Mouse (Mus musculus) adrenal gland, postnatal 4 days (tissue): ENCODE measurements at regions not wholly inside any gene's neighbourhood (a gene's known extent, or its start where the extent isn't known, plus 50 kb on each side); places are given as distances from the start of the nearest gene placed in this dataset.
"Not testable (repeated sequence)": the region's sequence is repeated elsewhere in the genome, so short reads cannot be mapped to it uniquely, and the experiment has no call there.

Experiments
- DNase-seq, 2 experiments: peaks; one replicate each; pipeline ENCODE4 v3.0.0; 2021 to 2022; ENCODE audit warnings: low spot score in 2 of 2, mixed read lengths in 2 of 2

DNA sequence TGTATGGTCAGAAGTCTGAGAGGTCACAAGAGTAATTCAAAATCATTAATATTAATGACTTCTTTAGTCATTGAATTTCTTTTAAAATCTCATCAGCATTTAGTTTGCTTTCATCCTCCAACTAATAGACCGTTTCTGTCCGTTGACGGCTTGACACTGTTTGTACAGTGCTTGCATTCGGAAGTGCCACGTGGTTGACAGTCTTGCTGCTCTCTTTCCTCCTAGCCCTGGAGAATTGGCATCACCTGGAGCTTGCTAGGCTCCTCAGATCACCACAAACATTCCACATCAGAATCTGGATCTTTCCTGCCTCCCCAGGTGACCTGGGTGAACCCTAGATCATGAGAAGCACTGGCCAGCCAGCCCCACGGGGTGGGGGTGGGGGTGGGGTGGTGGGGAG is 192.3 kb upstream of the Ccdc54 start:
- no peak for DNase-seq

DNA sequence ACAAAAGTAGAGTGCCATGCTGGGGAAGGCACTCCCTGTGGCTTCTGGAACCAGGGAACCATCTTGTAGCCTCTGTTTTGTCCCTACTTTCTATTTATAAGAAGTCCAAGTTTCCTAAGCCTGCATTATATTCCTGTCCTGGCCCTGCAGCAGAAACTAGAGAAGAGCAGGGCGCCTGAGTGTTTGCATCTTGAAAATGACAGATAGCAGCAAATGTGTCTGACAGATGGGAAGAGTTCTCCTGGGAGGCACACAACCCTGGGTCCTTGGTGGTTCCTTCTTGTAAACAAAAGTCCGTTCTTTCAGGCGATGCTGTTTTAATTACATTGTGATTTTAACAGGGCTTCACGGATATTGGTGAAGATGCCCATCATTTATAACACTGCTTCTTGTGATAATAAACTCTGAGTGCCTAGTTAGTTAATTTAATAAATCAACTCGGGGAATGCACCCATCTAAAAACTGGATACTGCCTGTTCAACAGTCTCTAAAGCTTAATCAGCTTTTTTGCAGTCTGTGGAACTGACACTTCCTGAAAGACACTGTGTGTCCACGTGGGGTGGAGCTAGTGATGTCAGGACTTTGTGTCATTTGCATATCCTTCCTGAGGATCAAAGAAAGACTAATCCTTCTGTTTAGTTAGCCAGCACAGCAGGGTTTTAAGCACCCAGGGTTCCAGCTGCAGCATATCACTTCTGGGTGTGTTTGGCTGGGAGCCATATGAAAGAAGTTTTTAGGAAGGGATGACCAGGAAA is 188.3 kb upstream of the Ccdc54 start:
- no peak for DNase-seq

DNA sequence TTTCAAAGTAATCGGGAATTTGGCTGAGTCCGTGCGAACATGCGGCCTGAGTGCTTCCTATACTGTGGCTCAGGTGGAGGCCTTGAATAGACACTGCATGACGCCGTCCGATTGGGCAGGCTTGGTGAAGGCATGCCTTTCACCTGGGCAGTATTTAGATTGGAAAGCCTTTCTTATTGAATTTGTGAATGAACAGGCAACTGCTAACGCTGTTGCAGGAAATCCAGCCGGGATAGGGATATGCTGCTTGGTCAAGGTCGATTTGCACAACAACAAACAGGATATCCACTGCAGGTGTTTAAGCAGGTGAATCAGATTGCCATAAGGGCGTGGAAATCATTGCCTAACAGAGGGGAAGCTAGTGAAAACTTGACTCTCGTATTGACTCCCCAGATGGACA is 183.7 kb upstream of the Ccdc54 start:
- not testable (repeated sequence) for DNase-seq

GRCm38 (mm10) chr16:50766055-50766770 is 175.3 kb upstream of the Ccdc54 start:
- no peak for DNase-seq

DNA sequence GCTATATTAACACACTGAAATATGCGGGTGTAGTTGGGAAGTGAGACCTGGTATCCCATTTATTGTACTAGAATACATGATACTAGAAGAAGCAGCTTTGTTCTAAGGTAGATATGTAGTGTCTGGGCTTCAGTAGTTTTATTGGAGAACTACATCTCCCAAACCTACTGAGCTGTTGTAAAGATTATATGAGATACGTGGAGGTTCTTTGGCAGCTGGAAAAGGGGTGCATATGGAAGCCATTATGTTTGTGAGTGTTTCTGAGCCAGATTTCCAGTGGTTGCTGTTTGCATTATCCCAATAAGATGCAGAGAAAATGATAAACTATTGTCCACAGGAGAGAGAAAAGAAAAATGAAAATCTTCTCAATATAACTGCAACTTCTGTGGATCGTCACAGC is 171.1 kb upstream of the Ccdc54 start:
- DNase-seq = no peak

GRCm38 (mm10) chr16:50759979-50760378 is 169.0 kb upstream of the Ccdc54 start:
- no peak for DNase-seq

DNA sequence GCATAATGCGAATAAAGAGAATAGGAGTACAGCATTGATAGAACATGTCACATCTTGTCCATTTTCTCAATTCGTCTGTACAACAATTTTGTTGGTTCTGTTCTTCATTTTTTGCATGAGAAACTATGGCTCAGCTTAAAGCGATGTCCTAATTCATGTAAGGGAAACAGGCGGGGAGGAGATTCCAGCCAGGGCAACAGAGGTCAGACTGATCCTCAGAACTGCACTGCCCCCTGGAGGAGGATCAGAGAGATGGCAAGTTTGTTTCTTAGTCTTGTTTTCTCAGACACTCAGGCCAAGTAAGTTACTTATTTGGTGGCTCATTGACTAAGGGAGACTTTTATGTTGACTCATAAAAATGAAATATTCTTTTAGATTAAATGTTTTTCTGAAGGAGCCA is 165.7 kb upstream of the Ccdc54 start:
- no peak for DNase-seq

- peak in 1 of 2 experiments; percentile 12 for DNase-seq
Observed at GRCm38 (mm10) chr16:50753612-50754389, 162.8 kb upstream of the Ccdc54 start.

GRCm38 (mm10) chr16:50753046-50753445 is 162.1 kb upstream of the Ccdc54 start:
- no peak for DNase-seq

- peak in 1 of 2 experiments; percentile 16 for DNase-seq
Observed at GRCm38 (mm10) chr16:50752277-50752600, 161.3 kb upstream of the Ccdc54 start.

DNA sequence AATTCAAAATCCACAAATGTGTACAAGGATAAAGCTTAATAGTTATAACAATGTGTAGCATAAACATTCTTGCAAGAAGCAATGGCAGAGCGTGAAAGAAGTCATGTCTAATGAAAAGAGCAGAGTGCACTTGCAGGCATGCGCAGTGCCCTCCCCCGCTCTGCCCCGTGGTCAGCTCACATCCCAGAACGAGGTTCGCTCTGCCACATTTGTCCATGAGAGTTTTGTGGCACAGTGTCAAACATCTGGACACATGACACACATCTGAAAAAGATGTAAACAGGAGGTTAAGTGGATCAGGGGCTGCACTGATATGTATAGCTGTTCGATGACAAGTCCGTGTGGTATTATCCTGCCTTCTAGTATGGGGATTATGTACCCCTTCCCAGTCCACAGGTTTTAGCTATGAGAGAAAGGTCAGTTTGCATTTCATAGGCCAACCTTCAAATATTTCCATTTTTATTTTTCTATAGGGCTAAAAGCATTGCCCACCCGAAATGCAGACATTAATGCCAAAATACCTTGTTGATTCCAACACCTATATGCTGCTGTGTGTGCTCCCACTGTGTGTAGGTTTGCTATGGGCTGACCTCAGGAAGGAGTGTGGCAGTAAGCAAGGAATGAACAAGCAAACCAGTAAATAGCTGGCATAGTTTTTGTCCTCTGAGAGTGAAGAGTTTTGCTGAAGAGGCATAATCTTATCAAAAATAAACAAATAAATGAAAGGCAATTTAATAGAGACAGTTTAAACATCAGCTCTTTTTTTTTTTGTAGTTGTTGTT is 160.7 kb upstream of the Ccdc54 start:
- DNase-seq = no peak

DNA sequence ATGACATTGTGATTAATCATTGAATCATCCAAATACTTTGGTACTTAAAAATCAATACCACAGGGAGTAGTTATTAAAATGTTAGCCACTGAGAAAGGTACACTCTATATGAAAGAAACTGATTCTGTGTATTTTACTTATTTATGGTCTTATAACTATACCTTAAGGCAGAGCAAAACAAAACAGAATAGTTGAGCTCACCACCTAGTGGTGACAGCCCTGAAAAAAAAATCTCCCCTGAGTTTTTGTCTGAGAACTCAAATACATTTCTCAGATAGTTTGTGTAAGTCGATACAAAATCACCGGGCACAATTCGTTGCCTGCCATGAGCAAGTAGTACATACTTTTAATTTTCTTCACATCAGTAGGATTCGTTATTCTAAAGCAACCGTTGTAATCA is 156.7 kb upstream of the Ccdc54 start:
- no peak for DNase-seq

GRCm38 (mm10) chr16:50745723-50746122 is 154.8 kb upstream of the Ccdc54 start:
- no peak for DNase-seq

GRCm38 (mm10) chr16:50737396-50737843 is 146.5 kb upstream of the Ccdc54 start:
- DNase-seq = peak in 1 of 2 experiments; percentile 4

DNA sequence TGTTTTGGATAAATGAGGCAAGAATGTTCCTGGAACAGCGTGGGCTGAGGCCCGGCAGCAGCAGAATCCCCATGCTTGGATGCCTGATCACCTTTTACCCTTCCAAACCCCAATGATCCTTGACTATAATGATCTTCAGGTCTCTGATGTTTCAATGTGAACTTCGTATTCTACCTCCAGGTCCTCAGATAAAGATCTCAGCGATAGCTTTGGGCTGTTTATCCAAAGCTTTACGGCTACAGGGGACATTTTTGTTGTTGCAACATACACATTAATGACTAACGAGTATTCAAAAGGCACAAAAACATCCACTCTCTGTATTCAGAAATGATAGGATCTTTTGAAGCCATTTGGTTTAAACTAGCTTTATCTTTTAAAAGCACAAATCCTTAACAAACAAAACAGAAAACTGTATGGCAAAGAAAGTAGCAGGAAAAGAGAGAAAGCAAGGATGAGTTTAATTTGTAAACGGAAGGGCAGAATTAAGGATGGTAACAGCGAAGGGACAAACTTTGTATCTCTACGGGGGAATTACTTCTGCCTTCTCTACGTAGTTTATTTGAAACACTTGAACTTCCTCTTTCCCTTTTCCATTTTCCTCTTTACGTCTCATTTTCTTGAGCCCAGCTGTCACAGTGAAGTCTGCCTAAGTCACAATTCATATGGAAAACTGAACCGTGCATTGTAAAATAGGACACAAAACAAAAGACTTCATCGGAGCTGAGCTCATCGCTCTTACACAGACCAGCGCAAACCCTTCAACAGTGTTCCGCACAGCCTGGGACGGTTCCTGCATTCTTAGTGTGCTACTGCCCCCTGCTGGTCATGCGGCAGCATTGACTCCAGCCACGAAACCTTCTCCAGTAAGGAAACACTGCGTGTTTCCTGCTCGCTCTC is 145.4 kb upstream of the Ccdc54 start:
- DNase-seq = peak; percentile 78 to 83

- no peak for DNase-seq
Observed at GRCm38 (mm10) chr16:50733359-50733758, 142.4 kb upstream of the Ccdc54 start.

DNA sequence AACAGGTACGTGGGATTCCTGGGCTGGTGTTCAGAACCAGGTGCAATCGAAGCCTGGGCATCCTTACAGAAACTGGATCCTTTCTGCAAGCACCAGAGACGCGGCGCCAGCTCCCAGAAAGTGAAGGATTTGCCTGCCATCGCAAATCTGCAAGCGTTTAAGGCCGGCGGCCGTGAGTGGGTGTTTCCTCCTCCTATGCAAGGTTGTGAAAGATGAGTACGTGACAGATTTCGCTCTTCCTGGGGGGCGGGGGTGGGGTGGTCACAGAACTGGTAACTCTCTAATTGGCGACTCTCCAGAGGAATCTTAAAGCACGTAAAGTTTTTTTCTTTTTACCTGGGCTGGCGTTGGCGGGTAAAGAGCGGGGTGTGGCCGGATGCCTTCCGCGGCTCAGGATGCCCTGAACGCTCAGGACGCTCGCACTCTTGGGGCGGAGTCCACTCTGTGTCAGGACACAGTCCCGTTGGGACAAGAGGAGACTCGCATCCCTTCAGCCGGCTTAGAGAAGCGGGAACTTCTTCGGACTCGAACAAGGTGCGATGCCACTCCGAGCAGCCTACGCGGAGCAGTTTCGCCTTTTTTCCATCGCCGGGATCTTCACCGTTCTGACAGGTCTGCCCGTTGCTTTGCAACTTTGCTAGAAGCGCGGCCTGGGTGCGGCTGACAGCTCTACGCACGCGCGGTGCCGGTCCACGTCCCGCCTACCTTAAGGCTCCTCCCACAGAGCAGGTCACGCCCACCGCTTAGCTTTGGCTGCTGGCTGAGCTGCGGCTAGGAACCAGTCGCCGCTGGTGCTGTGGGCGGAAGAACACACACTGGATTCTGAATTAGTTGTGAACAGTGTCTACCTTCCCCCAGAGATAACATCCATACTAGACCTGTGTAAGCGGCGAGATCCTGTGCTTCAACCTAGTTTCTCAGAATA is 141.4 kb upstream of the Ccdc54 start:
- DNase-seq = peak; percentile 69 to 79

- no peak for DNase-seq
Observed at GRCm38 (mm10) chr16:50729341-50729740, 138.4 kb upstream of the Ccdc54 start.

DNA sequence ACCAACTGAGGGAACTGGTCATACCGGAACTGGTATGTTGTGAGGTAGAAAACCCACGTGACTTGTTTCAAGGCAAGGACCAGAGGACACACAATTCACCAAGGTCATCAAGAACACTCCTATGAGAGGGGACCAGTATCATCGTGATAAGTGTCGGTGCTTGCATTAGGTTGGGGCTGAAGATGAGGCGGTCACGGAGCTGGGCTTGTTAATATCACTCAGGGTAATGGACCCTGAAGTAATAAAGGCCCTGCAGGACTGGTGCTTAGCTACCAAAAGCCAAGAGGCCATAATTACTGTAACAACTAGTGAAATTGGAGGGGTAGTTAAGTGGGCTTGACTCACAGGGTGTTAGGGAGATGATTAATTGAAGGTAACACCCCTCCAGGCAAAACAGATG is 132.2 kb upstream of the Ccdc54 start:
- no peak for DNase-seq
